Mouse (Mus musculus) heart, embryonic 13.5 days (tissue): ENCODE data around the gene Sult2a8. TPM values are rescaled to one million over a fixed set of nuclear protein-coding genes. Genes with fewer than 3 reads are reported as not detected.
"Not testable (repeated sequence)": the region's sequence is repeated elsewhere in the genome, so short reads cannot be mapped to it uniquely, and the experiment has no call there.

Source experiments
- ATAC-seq: fragments of 200-750 bp; cut with Nextera tagmentation; 2 replicates; pipeline ENCODE4 v1.8.0; 2017; ENCODE audit warnings: moderate TSS enrichment; ENCODE audit not compliant: insufficient number of reproducible peaks, low FRiP score, low TSS enrichment; ENCODE audit errors: extremely low read depth
- H3K27ac ChIP-seq: fragments of 300-500 bp; sonication (generic); replicated peaks from 2 replicates; pipeline ENCODE4 v1.5.1; 2015; ENCODE audit warnings: moderate library complexity, mild to moderate bottlenecking, inconsistent platforms
- H3K27me3 ChIP-seq: fragments of 300-500 bp; sonication (generic); replicated peaks from 2 replicates; pipeline ENCODE4 v1.6.1; 2015; ENCODE audit warnings: mild to moderate bottlenecking, inconsistent platforms
- H3K36me3 ChIP-seq: fragments of 300-500 bp; sonication (generic); 2 replicates; pipeline ENCODE4 v1.6.1; 2015; ENCODE audit warnings: mild to moderate bottlenecking, inconsistent platforms
- H3K4me1 ChIP-seq: fragments of 300-500 bp; sonication (generic); 2 replicates; pipeline ENCODE4 v1.6.1; 2015; ENCODE audit warnings: inconsistent platforms
- H3K4me2 ChIP-seq: fragments of 300-500 bp; sonication (generic); 2 replicates; pipeline ENCODE4 v1.6.1; 2015; ENCODE audit warnings: inconsistent platforms, mild to moderate bottlenecking, moderate library complexity
- H3K4me3 ChIP-seq: fragments of 300-500 bp; sonication (generic); 2 replicates; pipeline ENCODE4 v1.5.1; 2015; ENCODE audit warnings: moderate library complexity, mild to moderate bottlenecking, inconsistent platforms
- H3K9ac ChIP-seq: fragments of 300-500 bp; sonication (generic); 2 replicates; pipeline ENCODE4 v1.6.1; 2015; ENCODE audit warnings: inconsistent platforms, mild to moderate bottlenecking, moderate library complexity
- H3K9me3 ChIP-seq: fragments of 300-500 bp; sonication (generic); 2 replicates; pipeline ENCODE4 v1.6.1; 2016; ENCODE audit warnings: inconsistent platforms
- WGBS: fragments of 180-500 bp; shearing (Covaris S2); methylation state at CpG from one replicate; pipeline ENCODE4 v1.1.7; 2015; ENCODE audit warnings: mixed read lengths; 5-methylcytosine and 5-hydroxymethylcytosine counted together
- polyA plus RNA-seq: library from polyadenylated mRNA; unstranded; fragments of >200 nt; fragmentation: Nextera tagmentation; extraction: Ambion mirVana; gene quantifications from 2 replicates; pipeline ENCODE4 v1.2.1, GENCODE M21; 2015

Sult2a8 gene
- polyA plus RNA-seq = not detected in 2 replicates

GRCm38 (mm10) chr7:14446534-14446933 lies at the start of gene Sult2a8:
Sult2a8 (minus strand) TSS chr7:14446769.
- WGBS = 46% methylated on average over 3 of the region's 3 CpGs
- no peak for ATAC-seq
- Histone ChIP-seq H3K9me3 (peaks cover 16% of the 10 kb centered on the region), H3K36me3 (no peaks in the 10 kb centered on the region), H3K27me3 (no peaks in the 10 kb centered on the region), H3K4me2 (no peak within 1 kb of the TSS), H3K27ac (no peak within 1 kb of the TSS), H3K9ac (no peak within 1 kb of the TSS), H3K4me1 (no peaks in the 10 kb centered on the region), H3K4me3 (no peak within 1 kb of the TSS)

- H3K4me1 ChIP-seq = no peaks in the 10 kb centered on the region
- H3K27ac ChIP-seq = no peak within 1 kb of the TSS
- no peak for ATAC-seq
- 78% methylated on average over 4 of the region's 4 CpGs for WGBS
- H3K36me3 ChIP-seq = no peaks in the 10 kb centered on the region
- no peak within 1 kb of the TSS for H3K9ac ChIP-seq
- H3K9me3 ChIP-seq = peaks cover 26% of the 10 kb centered on the region
- no peak within 1 kb of the TSS for H3K4me3 ChIP-seq
- H3K4me2 ChIP-seq = no peak within 1 kb of the TSS
- H3K27me3 ChIP-seq = no peaks in the 10 kb centered on the region
Observed at GRCm38 (mm10) chr7:14494130-14494529, 47.6 kb upstream of the Sult2a8 start, which contains the start of gene Sult2a7. Sult2a7 (minus strand) TSS chr7:14494230.

GRCm38 (mm10) chr7:14492886-14493285 lies 46.3 kb upstream of the Sult2a8 start:
- WGBS = 59% methylated on average over 3 of the region's 3 CpGs
- H3K36me3 ChIP-seq = no peaks in the 10 kb centered on the region
- ATAC-seq = no peak

DNA sequence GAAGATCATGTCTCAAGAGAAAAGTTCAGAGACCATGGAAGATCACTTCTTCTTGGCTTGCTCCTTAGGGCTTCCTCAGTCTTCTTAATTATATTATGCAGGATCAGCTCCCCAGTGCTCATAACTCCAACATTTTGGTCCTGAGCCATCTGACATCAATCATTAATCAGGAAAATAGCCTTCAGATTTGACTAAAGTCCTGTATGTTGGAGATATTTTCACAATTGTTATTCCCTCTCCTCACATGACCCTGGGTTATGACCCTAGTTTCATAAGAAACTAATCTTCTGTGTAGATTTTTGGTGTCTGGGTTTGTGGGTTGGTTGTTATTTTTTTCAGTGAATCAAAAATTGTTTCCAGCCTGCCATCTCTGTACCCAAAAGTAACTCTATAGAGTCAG lies 7.0 kb downstream of the Sult2a8 start:
- Histone ChIP-seq H3K9me3 (peaks cover 26% of the 10 kb centered on the region), H3K4me2 (no peak overlapping the region), H3K27ac (no peak overlapping the region), H3K36me3 (no peaks in the 10 kb centered on the region), H3K4me3 (no peak overlapping the region), H3K27me3 (no peaks in the 10 kb centered on the region), H3K9ac (no peak overlapping the region), H3K4me1 (no peaks in the 10 kb centered on the region)
- no peak for ATAC-seq

More at GRCm38 (mm10) chr7:14492886-14493285, 46.3 kb upstream of the Sult2a8 start:
- Histone ChIP-seq H3K4me1 (no peaks in the 10 kb centered on the region), H3K9ac (no peak overlapping the region), H3K27ac (no peak overlapping the region), H3K4me2 (no peak overlapping the region), H3K9me3 (peaks cover 30% of the 10 kb centered on the region), H3K27me3 (no peaks in the 10 kb centered on the region), H3K4me3 (no peak overlapping the region)

DNA sequence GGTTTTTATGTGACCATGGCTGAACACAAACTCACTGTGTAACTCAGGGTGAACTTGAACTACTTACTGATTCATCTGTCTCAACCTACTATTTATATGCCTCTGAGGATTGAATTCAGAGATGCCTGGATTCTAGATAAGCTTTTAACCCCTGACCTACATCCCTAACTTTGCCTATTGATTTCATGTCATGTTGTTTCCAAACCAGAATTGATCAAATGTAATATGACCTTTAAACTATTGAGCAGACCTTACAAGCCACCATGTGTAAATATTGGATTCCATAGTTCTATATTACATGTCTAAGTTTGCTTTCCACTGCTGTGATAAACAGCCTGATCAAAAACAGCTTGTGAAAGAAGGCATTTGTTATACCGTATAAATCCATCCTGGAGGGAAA lies 8.1 kb downstream of the Sult2a8 start:
- no peaks in the 10 kb centered on the region for H3K4me1 ChIP-seq
- no peak for ATAC-seq
- no peak overlapping the region for H3K4me2 ChIP-seq
- 60% methylated on average over 1 of the region's 1 CpGs for WGBS
- H3K27ac ChIP-seq = no peak overlapping the region
- no peak overlapping the region for H3K4me3 ChIP-seq
- H3K27me3 ChIP-seq = no peaks in the 10 kb centered on the region
- H3K9ac ChIP-seq = no peak overlapping the region
- peaks cover 26% of the 10 kb centered on the region for H3K9me3 ChIP-seq
- no peaks in the 10 kb centered on the region for H3K36me3 ChIP-seq

DNA sequence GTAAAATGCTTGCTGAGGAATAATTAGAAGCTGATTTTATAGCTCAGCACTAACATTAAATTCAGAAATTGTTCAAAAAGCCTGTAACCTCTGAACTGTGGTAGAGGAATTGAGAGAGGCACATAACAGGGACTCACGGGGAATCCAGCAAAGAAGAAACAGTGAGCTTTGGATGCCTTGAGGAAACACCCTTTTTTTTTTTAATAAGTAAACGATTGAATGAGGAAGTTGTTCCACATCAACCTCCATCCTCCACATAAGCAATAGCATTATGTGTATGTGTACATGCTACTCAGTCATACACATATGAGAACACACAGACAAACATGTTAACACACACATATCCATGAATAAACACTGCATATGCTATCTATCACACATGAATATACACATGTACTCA lies 8.5 kb downstream of the Sult2a8 start:
- Histone ChIP-seq H3K9me3 (peaks cover 25% of the 10 kb centered on the region), H3K27me3 (no peaks in the 10 kb centered on the region), H3K27ac (no peak overlapping the region), H3K36me3 (no peaks in the 10 kb centered on the region), H3K4me1 (no peaks in the 10 kb centered on the region), H3K9ac (no peak overlapping the region), H3K4me2 (no peak overlapping the region), H3K4me3 (no peak overlapping the region)
- WGBS = 57% methylated on average over 2 of the region's 2 CpGs
- no peak for ATAC-seq

DNA sequence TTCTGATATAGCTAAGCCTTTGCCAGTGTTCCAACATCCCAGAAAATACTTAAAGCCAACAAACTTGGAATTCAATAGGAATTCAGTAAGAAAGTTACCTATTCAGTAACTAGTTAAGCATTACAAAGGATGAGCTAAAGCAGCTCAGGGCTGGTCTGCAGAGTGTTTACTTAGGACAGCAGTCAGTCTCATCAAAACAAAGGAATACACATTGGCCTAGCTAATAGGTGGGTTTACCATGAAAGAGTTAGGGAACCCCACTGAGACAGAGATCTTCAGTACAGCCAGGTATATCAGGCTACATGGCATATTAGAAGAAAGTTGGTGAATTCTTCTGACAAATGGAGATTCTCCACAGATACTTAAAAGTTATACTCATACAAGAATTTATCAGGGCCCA lies 47.2 kb downstream of the Sult2a8 start:
- not testable (repeated sequence) for H3K4me1 ChIP-seq, H3K4me3 ChIP-seq, H3K36me3 ChIP-seq, ATAC-seq, H3K9ac ChIP-seq, H3K4me2 ChIP-seq, H3K27me3 ChIP-seq, H3K27ac ChIP-seq
- H3K9me3 ChIP-seq = peaks cover 36% of the 10 kb centered on the region

DNA sequence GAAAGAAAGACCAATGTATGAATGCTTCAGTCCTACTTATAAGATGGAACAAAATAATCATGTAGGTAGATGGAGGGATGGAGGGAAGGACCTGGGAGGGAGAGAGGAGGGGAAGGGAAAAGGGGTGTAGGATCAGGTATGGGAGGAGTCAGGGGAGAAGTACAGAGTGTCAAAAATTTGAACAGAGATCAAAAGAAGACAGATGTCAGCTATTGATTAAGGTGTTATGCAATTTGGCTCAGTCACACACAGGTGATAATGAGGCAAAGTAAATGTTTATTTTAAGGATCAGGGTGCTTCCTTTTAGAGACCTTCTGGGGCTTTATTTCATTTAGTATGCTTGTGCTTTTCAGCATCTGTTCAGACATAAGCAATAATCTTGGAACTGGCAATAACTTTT lies 50.1 kb downstream of the Sult2a8 start:
- H3K36me3 ChIP-seq = no peaks in the 10 kb centered on the region
- H3K9me3 ChIP-seq = peaks cover 40% of the 10 kb centered on the region
- H3K4me1 ChIP-seq = no peaks in the 10 kb centered on the region
- H3K27ac ChIP-seq = no peak overlapping the region
- H3K9ac ChIP-seq = no peak overlapping the region
- H3K4me3 ChIP-seq = no peak overlapping the region
- no peak for ATAC-seq
- H3K27me3 ChIP-seq = no peaks in the 10 kb centered on the region
- no peak overlapping the region for H3K4me2 ChIP-seq

Other genes starting within 250 kb of the Sult2a8 start
- gene Sult2a6, start 191.9 kb downstream of the Sult2a8 start, polyA plus RNA-seq = not detected in 2 replicates
- gene Obox8, start 113.2 kb downstream of the Sult2a8 start, polyA plus RNA-seq = not detected in 2 replicates
- gene Sult2a7, start 47.5 kb upstream of the Sult2a8 start, polyA plus RNA-seq = not detected in 2 replicates
- 0.06 and 0.09 TPM in 2 replicates for gene Vmn1r90, start 116.7 kb upstream of the Sult2a8 start, polyA plus RNA-seq
- gene Obox7, start 212.7 kb upstream of the Sult2a8 start, polyA plus RNA-seq = not detected in 2 replicates